8 mouse cellular contexts compared by ENCODE assay signal in genomic region chr1:95267950-95268724, GRCm38 (mm10). TPM values are rescaled to one million over a fixed set of nuclear protein-coding genes. Genes with fewer than 3 reads are reported as not detected.
A peak's percentile ranks its signal among the peaks of the same experiment; 100 is the strongest.
DNase-seq lines count a peak whose midpoint lies in the region; ATAC-seq lines count a peak whose summit lies in the region.

No protein-coding gene starts in this region.

- no peaks in the 10 kb centered on the region for H3K36me3 ChIP-seq in midbrain, embryonic 16.5 days (ENCODE audit: control insufficient read depth, insufficient read depth, low read length)

- no peak overlapping the region for H3K4me3 ChIP-seq in midbrain, embryonic 16.5 days (ENCODE audit: low read depth, low read length)

- no peaks in the 10 kb centered on the region for H3K27me3 ChIP-seq in midbrain, embryonic 16.5 days (ENCODE audit: control insufficient read depth, insufficient read depth, low read depth, low read length)

- no peak overlapping the region for H3K27ac ChIP-seq in midbrain, embryonic 16.5 days (ENCODE audit: low read length)

- H3K9ac ChIP-seq in midbrain, embryonic 16.5 days (ENCODE audit: low read depth, low read length), result no peak overlapping the region

- ATAC-seq in midbrain, embryonic 16.5 days, result peak; percentile 68

- H3K9me3 ChIP-seq in midbrain, embryonic 16.5 days (replicated peaks; ENCODE audit: control insufficient read depth, low read length, poor library complexity, severe bottlenecking), result no peaks in the 10 kb centered on the region

- peak; percentile 7 for DNase-seq in embryo, embryonic 10.5 days (ENCODE audit: low spot score)
- no peak for DNase-seq in embryo, embryonic 9.5 days (ENCODE audit: extremely low spot score)
- DNase-seq in A20 (ENCODE audit: low read depth, low spot score), result peak; percentile 92
- DNase-seq in frontal cortex, postnatal 25 days (ENCODE audit: low spot score in 2 of 2), result peak; percentile 5 to 16
- peak; percentile 14 to 17 for DNase-seq in layer of hippocampus, postnatal 36 days
- peak; percentile 58 to 77 for DNase-seq in thymus, postnatal 36 days
- DNase-seq in cerebellum, adult 11 months, result no peak

- WGBS in midbrain, embryonic 16.5 days, result 55% methylated on average over 13 of the region's 13 CpGs

- 0 out of 2 replicates have a peak overlapping the region, but pooled peaks have one; percentile 3 for H3K4me2 ChIP-seq in midbrain, embryonic 16.5 days (ENCODE audit: low read length)

- no peaks in the 10 kb centered on the region; the same call in 1 of the 2 replicates for H3K4me1 ChIP-seq in midbrain, embryonic 16.5 days (ENCODE audit: control insufficient read depth, insufficient read depth, low read length)

RNA-seq across cellular contexts. Expression of gene Fam174a, which starts 45.3 kb away (rescaled TPM):
- 10 to 100 TPM; 39.3 to 42.7 TPM for total RNA-seq in layer of hippocampus, postnatal 36 days (2021)
- 25.3 and 25.5 TPM in 2 replicates for polyA plus RNA-seq in midbrain, embryonic 16.5 days (2015; fragmentation: Nextera tagmentation; extraction: Ambion mirVana)

Comparison
In these comparisons a context has a peak if more than half of its experiments do, and no peak if none do; other contexts are left out.
1. DNase-seq: peak in embryo, embryonic 10.5 days (single experiment), A20 (single experiment), frontal cortex, postnatal 25 days (2 of 2), layer of hippocampus, postnatal 36 days (2 of 2) and thymus, postnatal 36 days (2 of 2); none in embryo, embryonic 9.5 days (single experiment) and cerebellum, adult 11 months (single experiment).